Mouse (Mus musculus): ENCODE results near the gene Gcnt3. TPM values are rescaled to one million over a fixed set of nuclear protein-coding genes. Genes with fewer than 3 reads are reported as not detected.

Gene Gcnt3
- not detected in 2 replicates for polyA plus RNA-seq (2015; fragmentation: Nextera tagmentation; extraction: Ambion mirVana)

DNA sequence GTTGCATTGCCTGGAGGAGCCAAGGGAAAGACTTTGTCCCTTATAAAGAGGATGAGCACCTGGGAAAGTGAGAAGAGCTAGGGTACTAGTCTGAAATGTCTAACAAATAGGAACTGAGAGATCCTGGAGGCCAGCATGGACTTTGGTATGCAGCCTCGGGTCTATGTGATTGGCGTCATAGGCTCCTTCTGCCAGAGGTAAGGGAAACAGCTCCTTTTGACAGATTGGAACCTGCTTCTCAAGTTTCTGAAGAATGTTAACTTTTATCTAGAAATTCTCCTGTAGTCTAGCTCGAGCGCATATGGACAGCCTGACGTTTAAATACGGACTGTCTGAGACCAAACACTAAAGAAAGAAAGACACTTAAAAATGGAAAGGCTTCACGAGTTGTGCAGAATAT lies at the start of gene Gcnt3:
Gene Gcnt3, minus strand, starts transcription at position 101 of the 400 bp plus-strand sequence.

DNA sequence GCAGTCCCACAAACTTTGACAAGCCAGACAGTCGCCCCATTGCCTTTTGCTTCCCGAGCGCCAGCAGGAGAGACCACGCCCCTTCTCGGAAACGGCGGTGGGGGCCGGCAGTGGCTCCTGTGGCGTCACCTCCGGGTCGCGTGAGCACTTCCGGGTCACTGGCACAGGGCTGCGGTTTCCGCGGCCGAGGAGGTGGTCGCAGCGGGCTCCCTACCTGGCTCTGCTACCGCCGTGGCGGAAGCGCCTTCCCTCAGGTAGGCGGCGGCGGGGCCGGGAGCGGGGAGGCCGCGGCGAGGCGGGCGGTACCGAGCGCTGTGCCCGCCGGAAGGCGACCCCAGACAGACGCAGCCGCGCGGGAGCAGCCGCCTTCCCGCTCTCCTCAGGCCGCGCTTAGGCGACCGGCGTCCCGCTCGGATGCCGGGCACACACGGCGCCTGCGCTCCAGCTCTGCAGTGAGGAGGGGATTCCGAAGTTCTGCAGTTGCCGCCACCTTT lies 25.4 kb downstream of the Gcnt3 start, which contains the start of gene Gtf2a2:
Gene Gtf2a2, plus strand, starts transcription at position 143 of the 494 bp plus-strand sequence.

DNA sequence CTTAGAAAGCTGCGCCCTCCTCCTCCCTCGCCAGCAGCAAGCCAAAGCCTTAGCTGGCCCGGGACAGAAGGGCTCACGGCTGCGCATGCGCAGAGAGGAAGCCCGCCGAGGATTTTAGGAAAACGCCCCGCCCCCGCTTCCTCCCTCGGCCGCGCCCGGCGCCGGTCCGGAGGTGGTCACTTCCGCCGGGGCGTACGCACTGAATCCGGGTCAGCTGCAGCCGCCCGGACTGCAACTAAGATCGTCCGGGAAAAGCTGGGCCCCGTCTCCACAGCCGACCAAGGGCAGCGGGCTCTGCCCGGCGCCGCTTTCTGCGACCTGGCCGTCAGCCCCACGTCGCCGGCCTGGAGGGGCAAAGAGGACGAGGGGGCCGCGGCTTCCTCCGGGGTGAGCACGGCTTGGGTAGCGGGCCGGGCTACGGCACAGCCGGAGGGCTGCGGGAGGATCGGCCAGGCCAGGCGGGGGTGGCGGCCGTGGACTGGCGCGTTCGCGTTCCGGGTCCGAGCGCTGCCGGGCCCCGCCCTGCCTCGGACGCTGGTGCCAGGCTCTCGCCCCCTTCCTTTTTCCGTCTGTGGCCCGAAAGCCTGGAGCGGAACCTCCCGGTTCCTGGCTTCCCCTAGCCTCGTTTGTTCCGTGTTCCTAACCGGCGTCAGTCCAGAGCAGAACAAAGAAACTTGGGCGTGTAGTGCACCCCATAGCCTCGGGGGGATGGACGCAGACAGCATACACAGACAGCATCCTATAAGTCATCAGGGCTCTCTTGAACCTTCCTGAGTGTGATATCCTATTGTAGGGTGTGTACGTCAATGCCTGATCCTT lies 48.4 kb downstream of the Gcnt3 start, which contains the start of gene Bnip2:
Gene Bnip2, plus strand, starts transcription at position 164 of the 819 bp plus-strand sequence.

Other genes with a start within 250 kb of the Gcnt3 start
- 42.0 and 45.9 TPM in 2 replicates for gene Bnip2, start 48.6 kb downstream of the Gcnt3 start, polyA plus RNA-seq (2015; fragmentation: Nextera tagmentation; extraction: Ambion mirVana)
- 243 and 244 TPM in 2 replicates for gene Gtf2a2, start 25.5 kb downstream of the Gcnt3 start, polyA plus RNA-seq (2015; fragmentation: Nextera tagmentation; extraction: Ambion mirVana)
- 15.4 and 16.6 TPM in 2 replicates for gene Fam81a, start 104.5 kb upstream of the Gcnt3 start, polyA plus RNA-seq (2015; fragmentation: Nextera tagmentation; extraction: Ambion mirVana)
- gene Myo1e, start 169.3 kb upstream of the Gcnt3 start, polyA plus RNA-seq (2015; fragmentation: Nextera tagmentation; extraction: Ambion mirVana): 3.5 and 4.0 TPM in 2 replicates